Mouse (Mus musculus) limb, embryonic 14.5 days (tissue): ENCODE data around the gene Adarb2. TPM values are rescaled to one million over a fixed set of nuclear protein-coding genes. Genes with fewer than 3 reads are reported as not detected.

Source experiments
- ATAC-seq: fragments of 200-750 bp; cut with Nextera tagmentation; 2 replicates; pipeline ENCODE4 v1.8.0; 2017; ENCODE audit warnings: low read depth, moderate number of reproducible peaks, moderate TSS enrichment; ENCODE audit not compliant: low FRiP score
- DNase-seq: peaks from one replicate; pipeline ENCODE4 v3.0.0-alpha.2; 2015; ENCODE audit warnings: low spot score
- H3K27ac ChIP-seq: fragments of 300-500 bp; sonication (generic); replicated peaks from 2 replicates; pipeline ENCODE4 v1.5.1; 2014; ENCODE audit warnings: low read depth, mild to moderate bottlenecking, low read length, moderate library complexity, mixed read lengths
- H3K27me3 ChIP-seq: fragments of 300-500 bp; sonication (generic); 2 replicates; pipeline ENCODE4 v1.6.1; 2014; ENCODE audit warnings: low read length, mixed read lengths; ENCODE audit not compliant: control insufficient read depth, insufficient read depth
- H3K36me3 ChIP-seq: fragments of 300-500 bp; sonication (generic); 2 replicates; pipeline ENCODE4 v1.6.1; 2014; ENCODE audit warnings: mild to moderate bottlenecking, low read length, moderate library complexity, mixed read lengths; ENCODE audit not compliant: control insufficient read depth, insufficient read depth
- H3K4me1 ChIP-seq: fragments of 300-500 bp; sonication (generic); 2 replicates; pipeline ENCODE4 v1.6.1; 2014; ENCODE audit warnings: antibody characterized with exemption, low read length, mixed read lengths; ENCODE audit not compliant: control insufficient read depth, insufficient read depth
- H3K4me2 ChIP-seq: fragments of 300-500 bp; sonication (generic); replicated peaks from 2 replicates; pipeline ENCODE4 v1.6.1; 2014; ENCODE audit warnings: low read depth, mild to moderate bottlenecking, low read length, moderate library complexity; ENCODE audit not compliant: severe bottlenecking
- H3K4me3 ChIP-seq: fragments of 300-500 bp; sonication (generic); replicated peaks from 2 replicates; pipeline ENCODE4 v1.5.1; 2014; ENCODE audit warnings: low read length
- H3K9ac ChIP-seq: fragments of 300-500 bp; sonication (generic); 2 replicates; pipeline ENCODE4 v1.6.1; 2014; ENCODE audit warnings: mild to moderate bottlenecking, low read depth, low read length, moderate library complexity; ENCODE audit not compliant: severe bottlenecking
- H3K9me3 ChIP-seq: fragments of 300-500 bp; sonication (generic); 2 replicates; pipeline ENCODE4 v1.6.1; 2016; ENCODE audit warnings: low read length; ENCODE audit not compliant: control insufficient read depth
- POLR2A ChIP-seq: fragments of 200-500 bp; IDR thresholded peaks from 2 replicates; pipeline ENCODE4 v1.8.0; 2012; ENCODE audit warnings: inconsistent platforms, mild to moderate bottlenecking, moderate library complexity, borderline replicate concordance; ENCODE audit not compliant: insufficient read depth, insufficient read length; ENCODE audit errors: extremely low read depth
- WGBS: fragments of 180-500 bp; shearing (Covaris S2); extraction: QIAGEN DNeasy Blood & Tissue Kit; methylation state at CpG from one replicate; pipeline ENCODE4 v1.1.7; 2014; 5-methylcytosine and 5-hydroxymethylcytosine counted together
- polyA plus RNA-seq, 2 experiments: library from polyadenylated mRNA; depleted of rRNA in 1 of 2; stranded (reverse) in 1 of 2; unstranded in 1 of 2; fragments of >200 nt; fragmentation: Nextera tagmentation in 1 of 2; extraction: Ambion mirVana in 1 of 2; gene quantifications; 2 replicates each; pipeline versions ENCODE4 v1.2.1 to v1.2.3; 2012 to 2014

Gene Adarb2
- polyA plus RNA-seq, 2 experiments = 1.5 to 2.3 TPM

GRCm38 (mm10) chr13:8456886-8457285, 254.2 kb downstream of the Adarb2 start:
- Histone ChIP-seq H3K4me1 (no peaks in the 10 kb centered on the region), H3K4me2 (no peak overlapping the region), H3K9ac (no peak overlapping the region), H3K4me3 (no peak overlapping the region), H3K27ac (no peak overlapping the region), H3K36me3 (no peaks in the 10 kb centered on the region), H3K27me3 (no peaks in the 10 kb centered on the region), H3K9me3 (no peaks in the 10 kb centered on the region)
- TF ChIP-seq POLR2A = no peak
- 79% methylated on average over 3 of the region's 3 CpGs for WGBS
- DNase-seq = no peak
- ATAC-seq = no peak

DNA sequence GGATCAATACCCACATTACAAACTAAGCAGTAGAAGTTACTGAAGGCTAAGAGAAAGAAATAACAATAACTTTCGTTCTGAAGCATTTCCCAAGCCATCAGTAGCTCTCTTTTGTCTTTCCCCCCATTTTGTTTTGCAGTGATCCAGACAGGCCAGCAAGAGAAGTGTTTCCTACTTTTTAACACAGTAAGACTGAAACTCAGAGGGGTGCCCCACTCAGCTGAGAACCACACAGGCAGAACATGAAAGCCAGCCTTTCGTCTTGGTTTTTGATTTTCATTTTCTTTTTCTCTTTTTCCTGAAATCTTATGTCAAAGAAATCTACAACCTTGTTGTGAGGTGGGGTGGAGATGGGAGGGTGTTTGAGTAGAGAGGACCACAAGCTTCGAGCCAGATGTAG, 255.2 kb downstream of the Adarb2 start:
- WGBS = 66% methylated on average over 3 of the region's 3 CpGs

DNA sequence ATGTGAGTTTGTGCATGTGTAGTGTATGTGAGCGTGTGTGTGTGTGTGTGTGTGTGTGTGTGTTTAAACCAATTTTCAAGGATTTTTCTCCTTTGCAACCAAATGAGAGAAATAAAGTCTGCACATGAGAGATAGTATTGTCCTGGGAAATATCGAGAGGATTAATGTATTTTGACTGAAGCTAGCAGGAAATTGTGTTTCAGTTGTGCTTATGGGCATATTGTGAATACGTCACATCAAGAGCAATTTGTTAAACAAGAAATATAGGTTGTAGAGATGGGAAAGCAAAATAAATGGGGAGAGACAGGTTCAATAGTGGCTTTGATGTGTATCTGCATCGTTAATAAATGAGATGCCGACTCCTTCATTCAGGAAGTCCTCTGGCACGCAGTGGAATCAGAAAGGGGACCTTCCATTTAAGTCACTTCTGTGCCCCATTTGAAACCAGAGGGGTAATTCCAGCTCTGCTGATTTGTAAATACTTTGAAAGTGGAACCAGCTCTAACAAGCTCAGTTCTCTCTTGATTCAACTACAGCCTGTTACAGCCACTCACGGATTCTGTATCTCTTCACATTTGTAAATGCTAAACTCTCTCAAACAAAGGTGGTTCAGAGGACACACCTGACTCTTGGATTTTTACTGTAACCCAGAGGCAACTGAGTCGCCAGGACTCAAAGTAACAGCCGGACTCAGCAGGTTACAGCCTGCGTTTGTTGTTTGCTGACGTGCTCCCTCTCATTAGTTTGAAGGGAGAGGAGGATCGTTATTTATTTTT, 265.1 kb downstream of the Adarb2 start:
- H3K4me3 ChIP-seq = no peak overlapping the region
- TF ChIP-seq POLR2A = no peak
- H3K9ac ChIP-seq = no peak overlapping the region
- H3K27ac ChIP-seq = no peak overlapping the region
- DNase-seq (no peak), ATAC-seq (no peak)
- WGBS = 50% methylated on average over 12 of the region's 12 CpGs
- no peaks in the 10 kb centered on the region for H3K4me1 ChIP-seq
- no peaks in the 10 kb centered on the region for H3K27me3 ChIP-seq
- H3K4me2 ChIP-seq = no peak overlapping the region
- no peaks in the 10 kb centered on the region for H3K36me3 ChIP-seq
- H3K9me3 ChIP-seq = no peaks in the 10 kb centered on the region

More for the DNA sequence above, 255.2 kb downstream of the Adarb2 start:
- Histone ChIP-seq H3K4me1 (no peaks in the 10 kb centered on the region), H3K27ac (no peak overlapping the region), H3K27me3 (no peaks in the 10 kb centered on the region), H3K9me3 (no peaks in the 10 kb centered on the region), H3K9ac (no peak overlapping the region), H3K4me2 (no peak overlapping the region), H3K4me3 (no peak overlapping the region), H3K36me3 (no peaks in the 10 kb centered on the region)
- no peak for TF ChIP-seq POLR2A
- DNase-seq (no peak), ATAC-seq (no peak)

GRCm38 (mm10) chr13:8476237-8476636, 273.6 kb downstream of the Adarb2 start:
- H3K36me3 ChIP-seq = no peaks in the 10 kb centered on the region
- no peak for TF ChIP-seq POLR2A
- no peaks in the 10 kb centered on the region for H3K9me3 ChIP-seq
- ATAC-seq (no peak), DNase-seq (no peak)
- 80% methylated on average over 3 of the region's 3 CpGs for WGBS
- no peak overlapping the region for H3K4me3 ChIP-seq
- H3K4me2 ChIP-seq = no peak overlapping the region
- no peak overlapping the region for H3K9ac ChIP-seq
- no peaks in the 10 kb centered on the region for H3K4me1 ChIP-seq
- H3K27ac ChIP-seq = no peak overlapping the region
- H3K27me3 ChIP-seq = no peaks in the 10 kb centered on the region

DNA sequence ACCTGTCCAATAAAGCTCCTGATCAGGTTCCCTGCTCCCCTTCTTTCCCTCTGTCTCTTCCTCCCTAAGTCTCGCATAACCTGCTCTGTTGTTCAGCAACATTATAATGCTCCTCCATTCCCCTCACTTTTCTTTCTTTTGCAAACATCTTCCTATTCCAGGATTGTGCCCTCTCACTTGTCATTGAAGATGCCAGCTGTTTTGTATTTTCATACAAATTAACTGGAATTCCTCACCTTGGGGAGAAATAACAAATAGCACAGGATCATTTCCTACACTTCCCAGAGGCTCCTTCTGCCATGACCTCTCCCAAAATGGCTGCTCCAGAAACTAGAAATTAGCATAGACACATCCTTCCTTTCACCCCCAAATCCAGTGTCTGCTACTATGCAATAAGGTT, 276.1 kb downstream of the Adarb2 start:
- H3K9ac ChIP-seq = no peak overlapping the region
- H3K9me3 ChIP-seq = no peaks in the 10 kb centered on the region
- TF ChIP-seq POLR2A = no peak
- DNase-seq (no peak), ATAC-seq (no peak)
- no peaks in the 10 kb centered on the region for H3K4me1 ChIP-seq
- WGBS = 94% methylated on average over 1 of the region's 1 CpGs
- no peaks in the 10 kb centered on the region for H3K36me3 ChIP-seq
- H3K4me2 ChIP-seq = no peak overlapping the region
- no peak overlapping the region for H3K27ac ChIP-seq
- no peaks in the 10 kb centered on the region for H3K27me3 ChIP-seq
- H3K4me3 ChIP-seq = no peak overlapping the region

DNA sequence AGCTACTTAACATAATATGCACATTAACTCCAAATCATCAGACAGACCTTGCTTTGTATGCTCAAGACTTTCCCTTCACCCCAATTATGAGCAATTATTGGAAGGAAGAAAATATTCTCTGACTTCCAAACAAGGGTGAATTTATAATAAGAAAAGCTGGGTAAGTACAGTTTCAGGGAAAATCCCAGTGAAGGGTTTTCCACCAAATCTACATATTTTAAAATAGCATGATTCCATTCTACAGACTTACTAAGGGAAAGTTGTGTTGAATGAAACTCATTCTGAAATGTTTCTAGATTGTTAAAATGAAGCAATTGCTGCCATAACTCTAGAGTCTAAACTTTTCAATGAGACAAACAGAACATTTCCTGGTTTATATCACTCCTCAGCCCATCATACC, 277.3 kb downstream of the Adarb2 start:
- no peaks in the 10 kb centered on the region for H3K9me3 ChIP-seq
- no peak for ATAC-seq
- H3K27ac ChIP-seq = no peak overlapping the region

More for the DNA sequence above, 277.3 kb downstream of the Adarb2 start:
- Histone ChIP-seq H3K4me2 (no peak overlapping the region), H3K27me3 (no peaks in the 10 kb centered on the region), H3K4me3 (no peak overlapping the region), H3K36me3 (no peaks in the 10 kb centered on the region), H3K9ac (no peak overlapping the region), H3K4me1 (no peaks in the 10 kb centered on the region)
- TF ChIP-seq POLR2A = no peak
- no peak for DNase-seq
